Mouse (Mus musculus) adipocyte (in vitro differentiated cells): ENCODE measurements around the gene Olfr196.
"Not testable (repeated sequence)": the region's sequence is repeated elsewhere in the genome, so short reads cannot be mapped to it uniquely, and the experiment has no call there.

Experiments used
- DNase-seq: peaks from one replicate; pipeline ENCODE4 v3.0.0-alpha.2; 2016; ENCODE audit warnings: low spot score

Gene Olfr196

GRCm38 (mm10) chr16:59170354-59170753 lies at the start of gene Olfr196:
Gene Olfr196 (minus strand): TSS chr16:59170454.
- no peak for DNase-seq

DNA sequence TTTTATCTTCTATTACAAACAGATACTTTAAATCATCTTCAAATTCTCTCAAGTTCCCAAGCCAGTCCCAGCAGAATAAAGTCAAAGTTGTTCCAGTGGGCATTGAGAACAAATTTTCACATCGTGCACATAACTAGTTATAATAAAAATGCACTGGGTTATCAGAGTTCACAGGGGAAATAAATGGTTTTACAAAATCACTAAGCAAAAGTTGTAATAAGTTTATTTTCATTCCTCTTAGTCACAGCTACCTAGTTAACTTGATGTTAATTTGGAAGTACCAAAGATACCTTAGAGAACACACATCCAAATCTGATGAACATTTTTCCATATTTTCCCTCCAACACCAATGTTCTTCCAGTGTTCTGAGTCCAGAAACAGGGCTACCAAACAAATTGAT lies 49.4 kb upstream of the Olfr196 start, which contains the start of gene Olfr199:
Olfr199 (minus strand) TSS at position 101 of the 400 bp plus-strand sequence.
- DNase-seq: not testable (repeated sequence)

- not testable (repeated sequence) for DNase-seq
Observed at GRCm38 (mm10) chr16:59217861-59218260, 47.6 kb upstream of the Olfr196 start.

GRCm38 (mm10) chr16:59203433-59203832 lies 33.2 kb upstream of the Olfr196 start, which contains the start of gene Olfr198:
Gene Olfr198 (minus strand): TSS chr16:59203533.
- not testable (repeated sequence) for DNase-seq

DNA sequence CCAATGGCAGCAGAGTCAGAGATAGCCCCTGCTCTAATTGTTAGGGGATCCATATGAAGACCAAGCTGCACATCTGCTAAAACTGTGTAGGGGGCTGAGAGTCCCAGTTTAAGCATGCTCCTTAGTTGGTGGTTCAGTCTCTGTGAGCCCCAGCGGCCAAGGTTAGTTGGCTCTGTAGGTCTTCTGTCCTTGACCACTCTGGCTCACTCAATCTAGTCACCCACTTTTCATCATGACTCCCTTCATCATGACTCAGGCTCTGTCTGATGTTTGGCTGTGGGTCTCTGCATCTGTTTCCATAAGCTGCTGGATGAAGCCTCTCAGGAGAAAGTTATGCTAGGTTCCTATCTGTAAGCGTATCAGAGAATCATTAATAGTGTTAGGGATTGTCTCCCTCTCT lies 18.3 kb downstream of the Olfr196 start:
- DNase-seq: no peak

GRCm38 (mm10) chr16:59146746-59147145 lies 23.5 kb downstream of the Olfr196 start, which contains the start of gene Olfr195:
Gene Olfr195 (plus strand): TSS chr16:59147046.
- DNase-seq: no peak

DNA sequence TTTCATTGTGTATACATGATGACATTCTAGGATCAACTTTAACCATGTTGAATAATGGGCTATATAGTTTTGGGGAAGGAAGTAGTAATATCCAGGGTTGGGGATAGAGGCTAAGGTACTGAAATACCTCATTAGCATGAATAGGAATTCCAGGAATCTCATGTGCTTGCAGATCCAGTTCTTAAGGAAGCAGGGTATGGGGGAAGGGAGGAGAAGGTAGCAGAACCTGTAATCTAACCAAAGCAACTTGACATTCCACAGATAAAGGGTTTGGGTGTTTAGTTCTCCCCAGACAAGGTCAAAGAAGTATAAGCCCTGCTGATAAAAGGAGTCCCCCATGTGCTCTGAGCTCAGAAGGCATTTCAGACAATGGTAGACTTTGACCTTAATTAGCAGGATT lies 29.1 kb downstream of the Olfr196 start:
- DNase-seq: no peak

GRCm38 (mm10) chr16:59130740-59131139 lies 39.5 kb downstream of the Olfr196 start:
- no peak for DNase-seq

DNA sequence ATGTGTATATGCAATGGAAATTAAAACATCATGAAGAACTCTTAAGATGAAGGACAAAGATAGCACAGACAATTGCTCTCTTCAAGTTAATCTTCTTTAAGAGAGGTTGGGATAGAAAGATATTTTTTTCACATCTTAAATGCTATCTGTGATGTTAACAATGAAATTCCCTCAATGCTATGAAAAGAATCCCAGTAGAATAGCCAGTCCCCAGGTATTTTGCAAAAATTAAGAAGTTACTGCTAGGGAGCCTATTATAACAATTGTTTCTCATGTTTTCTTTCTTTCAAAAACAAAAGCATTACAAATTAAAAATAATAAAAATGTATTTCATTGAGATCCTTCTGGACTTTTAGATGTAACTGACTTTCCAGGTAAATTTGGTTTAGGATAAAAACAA lies 49.3 kb downstream of the Olfr196 start, which contains the start of gene Olfr194:
Olfr194 (minus strand) TSS at position 101 of the 400 bp plus-strand sequence.
- DNase-seq: no peak
